Mouse (Mus musculus) right cerebral cortex, adult 18-20 months (tissue): Measurements from ENCODE around the gene Cldn9.

Experiments used
- DNase-seq: peaks from one replicate; pipeline ENCODE4 v3.0.0; 2022; ENCODE audit warnings: mixed read lengths

Cldn9 gene

GRCm38 (mm10) chr17:23683856-23684672, at the start of gene Cldn9:
Gene Cldn9, minus strand, starts transcription at chr17:23684026.
- no peak for DNase-seq

GRCm38 (mm10) chr17:23730441-23730840, 46.6 kb upstream of the Cldn9 start:
- no peak for DNase-seq

- peak; percentile 67 for DNase-seq
These were observed 42.9 kb upstream of the Cldn9 start for GRCm38 (mm10) chr17:23726758-23727142.

GRCm38 (mm10) chr17:23725999-23726757, 42.4 kb upstream of the Cldn9 start, which contains the start of gene Pkmyt1:
Gene Pkmyt1, plus strand, starts transcription at chr17:23726336.
- peak; percentile 95 for DNase-seq

- DNase-seq, result no peak
These were observed 41.7 kb upstream of the Cldn9 start for GRCm38 (mm10) chr17:23725477-23725876.

GRCm38 (mm10) chr17:23722376-23723125, 38.7 kb upstream of the Cldn9 start, which contains the start of gene 1520401A03Rik:
Gene 1520401A03Rik, minus strand, starts transcription at chr17:23722783.
- no peak for DNase-seq

GRCm38 (mm10) chr17:23721886-23722285, 38.1 kb upstream of the Cldn9 start:
- DNase-seq, result no peak

- DNase-seq, result no peak
These were observed 35.6 kb upstream of the Cldn9 start for GRCm38 (mm10) chr17:23719455-23719854.

- no peak for DNase-seq
These were observed 33.2 kb upstream of the Cldn9 start for GRCm38 (mm10) chr17:23717003-23717402.

- DNase-seq, result peak; percentile 70
These were observed 22.4 kb upstream of the Cldn9 start for GRCm38 (mm10) chr17:23706212-23706611.

GRCm38 (mm10) chr17:23705525-23706104, 21.8 kb upstream of the Cldn9 start:
- no peak for DNase-seq

- peak; percentile 42 for DNase-seq
These were observed 20.9 kb upstream of the Cldn9 start for GRCm38 (mm10) chr17:23704741-23705140.

GRCm38 (mm10) chr17:23703301-23703700, 19.5 kb upstream of the Cldn9 start:
- DNase-seq, result peak; percentile 28

- DNase-seq, result peak; percentile 94
These were observed 16.3 kb upstream of the Cldn9 start for GRCm38 (mm10) chr17:23700079-23700478.

- peak; percentile 47 for DNase-seq
These were observed 15.6 kb upstream of the Cldn9 start for GRCm38 (mm10) chr17:23699131-23700077.

- no peak for DNase-seq
These were observed 12.0 kb upstream of the Cldn9 start for GRCm38 (mm10) chr17:23695801-23696200.

GRCm38 (mm10) chr17:23694491-23694890, 10.7 kb upstream of the Cldn9 start:
- DNase-seq, result no peak

GRCm38 (mm10) chr17:23683226-23683625, 600 bp downstream of the Cldn9 start:
- DNase-seq, result no peak

GRCm38 (mm10) chr17:23682530-23682929, 1.3 kb downstream of the Cldn9 start:
- no peak for DNase-seq

- no peak for DNase-seq
These were observed 1.7 kb downstream of the Cldn9 start for GRCm38 (mm10) chr17:23682092-23682491.

GRCm38 (mm10) chr17:23681086-23681485, 2.7 kb downstream of the Cldn9 start:
- DNase-seq, result no peak
